Mouse (Mus musculus) layer of hippocampus, postnatal 25 days (tissue): Measurements from ENCODE around the gene Rnf152. TPM values are rescaled to one million over a fixed set of nuclear protein-coding genes. Genes with fewer than 3 reads are reported as not detected.

Experiments
- DNase-seq, 2 experiments: peaks; one replicate each; pipeline ENCODE4 v3.0.0; 2022; ENCODE audit warnings: mixed read lengths in 2 of 2, low spot score in 1 of 2; ENCODE audit errors: extremely low spot score in 1 of 2
- total RNA-seq, 2 experiments: library from RNA; stranded (reverse); gene quantifications; 2 replicates each; pipeline ENCODE4 v1.2.3; 2021

The Rnf152 gene
- total RNA-seq = 1 to 10 TPM; 2.6 TPM

GRCm38 (mm10) chr1:105356291-105357011 lies at the start of gene Rnf152:
Gene Rnf152 (minus strand): TSS chr1:105356710.
- DNase-seq = peak; percentile 10 to 28

GRCm38 (mm10) chr1:105402853-105403252 lies 46.3 kb upstream of the Rnf152 start:
- DNase-seq = no peak

- DNase-seq = no peak
Observed at GRCm38 (mm10) chr1:105384141-105384937, 27.8 kb upstream of the Rnf152 start.

GRCm38 (mm10) chr1:105377546-105377945 lies 21.0 kb upstream of the Rnf152 start:
- no peak for DNase-seq

GRCm38 (mm10) chr1:105374618-105375017 lies 18.1 kb upstream of the Rnf152 start:
- DNase-seq = no peak

- DNase-seq = no peak
Observed at GRCm38 (mm10) chr1:105362701-105363100, 6.2 kb upstream of the Rnf152 start.

- no peak for DNase-seq
Observed at GRCm38 (mm10) chr1:105358896-105359295, 2.4 kb upstream of the Rnf152 start.

- DNase-seq = peak; percentile 5 to 7
Observed at GRCm38 (mm10) chr1:105355910-105356290, 610 bp downstream of the Rnf152 start.

- peak; percentile 19 to 32 for DNase-seq
Observed at GRCm38 (mm10) chr1:105354901-105355891, 1.3 kb downstream of the Rnf152 start.

GRCm38 (mm10) chr1:105351806-105352205 lies 4.7 kb downstream of the Rnf152 start:
- DNase-seq = no peak

- no peak for DNase-seq
Observed at GRCm38 (mm10) chr1:105342305-105342704, 14.2 kb downstream of the Rnf152 start.

- no peak for DNase-seq
Observed at GRCm38 (mm10) chr1:105340943-105341342, 15.6 kb downstream of the Rnf152 start.

GRCm38 (mm10) chr1:105337397-105337796 lies 19.1 kb downstream of the Rnf152 start:
- no peak for DNase-seq

GRCm38 (mm10) chr1:105336096-105336495 lies 20.4 kb downstream of the Rnf152 start:
- DNase-seq = no peak

- DNase-seq = no peak
Observed at GRCm38 (mm10) chr1:105332087-105332731, 24.3 kb downstream of the Rnf152 start.

GRCm38 (mm10) chr1:105331605-105332004 lies 24.9 kb downstream of the Rnf152 start:
- no peak for DNase-seq

GRCm38 (mm10) chr1:105330581-105331320 lies 25.8 kb downstream of the Rnf152 start:
- no peak for DNase-seq

GRCm38 (mm10) chr1:105327789-105328188 lies 28.7 kb downstream of the Rnf152 start:
- DNase-seq = no peak

- DNase-seq = no peak
Observed at GRCm38 (mm10) chr1:105324636-105325035, 31.9 kb downstream of the Rnf152 start.
